Comparison of ENCODE assay signal across 8 mouse cellular contexts in the genomic region with DNA sequence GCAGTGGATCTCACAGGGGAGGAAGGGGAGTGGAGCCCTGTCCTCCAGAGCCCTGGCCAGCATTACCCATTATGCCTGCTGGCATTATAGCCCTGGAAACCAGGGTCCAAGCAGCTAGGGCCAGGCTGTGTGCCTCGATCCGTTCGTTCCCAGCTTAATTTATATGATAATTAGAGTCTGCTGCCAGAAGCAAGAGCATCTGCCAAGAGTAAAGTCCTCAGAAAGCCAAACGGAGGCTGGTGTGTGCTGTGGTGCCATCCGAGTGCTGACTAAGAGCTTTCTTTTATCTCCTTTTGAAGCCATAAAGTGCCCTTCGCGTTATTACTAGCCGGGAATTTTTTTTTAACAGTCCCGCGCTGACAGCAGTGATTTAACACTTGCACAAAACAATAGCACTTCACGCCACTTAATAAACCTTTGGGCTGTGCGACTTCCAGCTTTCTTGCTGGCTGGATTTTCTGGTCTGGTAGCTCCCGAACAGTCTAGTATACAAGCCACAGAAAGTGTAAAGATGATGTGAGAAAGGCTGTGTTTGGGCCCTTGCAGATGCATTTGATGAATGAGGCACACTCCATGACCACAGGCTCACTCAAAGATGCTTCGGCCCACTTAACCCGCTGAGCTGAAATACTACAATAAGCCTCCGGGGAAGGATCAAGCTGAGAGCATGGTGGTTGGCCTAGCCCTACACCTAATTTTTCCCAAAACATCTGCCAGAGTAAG. TPM values are rescaled to one million over a fixed set of nuclear protein-coding genes. Genes with fewer than 3 reads are reported as not detected.
DNase-seq lines count a peak whose midpoint lies in the region; ATAC-seq lines count a peak whose summit lies in the region.

No protein-coding gene starts in this region.

- peak overlapping the region; percentile 23; the same call in 1 of the 2 replicates for H3K4me2 ChIP-seq in intestine, embryonic 16.5 days (ENCODE audit: low read depth, low read length)
- H3K4me2 ChIP-seq in intestine, embryonic 15.5 days (replicated peaks): no peak overlapping the region
- peak overlapping the region; percentile 34 for H3K4me2 ChIP-seq in kidney, embryonic 16.5 days (replicated peaks; ENCODE audit: low read depth, low read length)

- H3K9me3 ChIP-seq in intestine, embryonic 16.5 days (ENCODE audit: control insufficient read depth, low read length): no peaks in the 10 kb centered on the region
- H3K9me3 ChIP-seq in intestine, embryonic 15.5 days: no peaks in the 10 kb centered on the region
- no peaks in the 10 kb centered on the region for H3K9me3 ChIP-seq in kidney, embryonic 16.5 days (ENCODE audit: low read length)
- H3K9me3 ChIP-seq in limb, embryonic 10.5 days (replicated peaks): no peaks in the 10 kb centered on the region

- H3K4me1 ChIP-seq in intestine, embryonic 16.5 days (ENCODE audit: control insufficient read depth, insufficient read depth, low read length): peaks cover 4% of the 10 kb centered on the region; the same call in 1 of the 2 replicates
- no peaks in the 10 kb centered on the region for H3K4me1 ChIP-seq in intestine, embryonic 15.5 days (replicated peaks)
- H3K4me1 ChIP-seq in kidney, embryonic 16.5 days (ENCODE audit: insufficient read depth, low read length): peaks cover 14% of the 10 kb centered on the region
- peaks cover 28% of the 10 kb centered on the region for H3K4me1 ChIP-seq in limb, embryonic 10.5 days

- peak; percentile 41; the same call in 1 of the 2 replicates for ATAC-seq in intestine, embryonic 16.5 days
- no peak for ATAC-seq in intestine, embryonic 15.5 days
- peak; percentile 73 for ATAC-seq in kidney, embryonic 16.5 days (ENCODE audit: low FRiP score, low TSS enrichment)

- no peak overlapping the region for H3K4me3 ChIP-seq in intestine, embryonic 16.5 days (ENCODE audit: low read length)
- no peak overlapping the region for H3K4me3 ChIP-seq in intestine, embryonic 15.5 days (replicated peaks)
- no peak overlapping the region for H3K4me3 ChIP-seq in kidney, embryonic 16.5 days (ENCODE audit: low read length)
- peak overlapping the region; percentile 16; the same call in 1 of the 2 replicates for H3K4me3 ChIP-seq in limb, embryonic 10.5 days

- no peaks in the 10 kb centered on the region for H3K27me3 ChIP-seq in intestine, embryonic 16.5 days (replicated peaks; ENCODE audit: control insufficient read depth, insufficient read depth, low read length)
- H3K27me3 ChIP-seq in intestine, embryonic 15.5 days (replicated peaks): no peaks in the 10 kb centered on the region
- H3K27me3 ChIP-seq in kidney, embryonic 16.5 days (ENCODE audit: insufficient read depth, low read length): no peaks in the 10 kb centered on the region
- 0 out of 2 replicates have a peak, but pooled peaks cover 7% of the 10 kb centered on the region for H3K27me3 ChIP-seq in limb, embryonic 10.5 days (ENCODE audit: low read depth, poor library complexity, severe bottlenecking)

- no peaks in the 10 kb centered on the region for H3K36me3 ChIP-seq in intestine, embryonic 16.5 days (ENCODE audit: control insufficient read depth, insufficient read depth, low read length)
- no peaks in the 10 kb centered on the region for H3K36me3 ChIP-seq in intestine, embryonic 15.5 days
- H3K36me3 ChIP-seq in kidney, embryonic 16.5 days (ENCODE audit: insufficient read depth, low read length): no peaks in the 10 kb centered on the region
- no peaks in the 10 kb centered on the region for H3K36me3 ChIP-seq in limb, embryonic 10.5 days

- no peak overlapping the region for H3K9ac ChIP-seq in intestine, embryonic 16.5 days (ENCODE audit: low read depth, low read length)
- H3K9ac ChIP-seq in intestine, embryonic 15.5 days: no peak overlapping the region
- no peak overlapping the region for H3K9ac ChIP-seq in kidney, embryonic 16.5 days (replicated peaks; ENCODE audit: low read length)

- WGBS in intestine, embryonic 16.5 days: 16% methylated on average over 16 of the region's 16 CpGs
- 14% methylated on average over 16 of the region's 16 CpGs for WGBS in intestine, embryonic 15.5 days
- 6% methylated on average over 16 of the region's 16 CpGs for WGBS in kidney, embryonic 16.5 days
- 11% methylated on average over 16 of the region's 16 CpGs for WGBS in limb, embryonic 10.5 days

- H3K27ac ChIP-seq in intestine, embryonic 16.5 days (ENCODE audit: low read length): no peak overlapping the region
- no peak overlapping the region for H3K27ac ChIP-seq in intestine, embryonic 15.5 days
- H3K27ac ChIP-seq in kidney, embryonic 16.5 days (ENCODE audit: low read length): peak overlapping the region; percentile 6
- no peak overlapping the region for H3K27ac ChIP-seq in limb, embryonic 10.5 days

- peak; percentile 41 for DNase-seq in forelimb bud, embryonic 11.5 days (ENCODE audit: low read depth, low spot score)
- DNase-seq in limb, embryonic 10.5 days (ENCODE audit: low spot score): peak; percentile 38
- DNase-seq in right cerebral cortex, postnatal 14 days: peak; percentile 8
- DNase-seq in adrenal gland, adult 8-10 months: no peak
- no peak for DNase-seq in spleen, adult 12 weeks (ENCODE audit: low spot score)

RNA-seq across cellular contexts. Expression of a gene that starts 52.9 kb away (rescaled TPM):
- polyA plus RNA-seq in intestine, embryonic 16.5 days (2015; fragmentation: Nextera tagmentation; extraction: Ambion mirVana): 0.07 and 0.17 TPM in 2 replicates
- polyA plus RNA-seq in intestine, embryonic 15.5 days (2015; fragmentation: Nextera tagmentation; extraction: Ambion mirVana): 0.14 and 0.19 TPM in 2 replicates
- polyA plus RNA-seq in kidney, embryonic 16.5 days (2015; fragmentation: Nextera tagmentation; extraction: Ambion mirVana): 0.70 and 0.94 TPM in 2 replicates
- polyA plus RNA-seq in limb, embryonic 10.5 days (2016; fragmentation: Nextera tagmentation; extraction: Ambion mirVana): 0.88 and 1.2 TPM in 2 replicates
- total RNA-seq in adrenal gland, adult 8-10 months (2022): under 1 TPM; 0.26 to 0.77 (median 0.43) TPM

Comparison
In these comparisons a context has a peak if more than half of its experiments do, and no peak if none do; other contexts are left out.
1. DNase-seq: peak in forelimb bud, embryonic 11.5 days (single experiment), limb, embryonic 10.5 days (single experiment) and right cerebral cortex, postnatal 14 days (single experiment); none in adrenal gland, adult 8-10 months (single experiment) and spleen, adult 12 weeks (single experiment).